Mouse (Mus musculus) forebrain, embryonic 14.5 days (tissue): ENCODE data around the gene Atg14. TPM values are rescaled to one million over a fixed set of nuclear protein-coding genes. Genes with fewer than 3 reads are reported as not detected.
A peak's percentile ranks its signal among the peaks of the same experiment; 100 is the strongest.
"Not testable (repeated sequence)": the region's sequence is repeated elsewhere in the genome, so short reads cannot be mapped to it uniquely, and the experiment has no call there.

ENCODE experiments used
- ATAC-seq: fragments of 200-750 bp; cut with Nextera tagmentation; 2 replicates; pipeline ENCODE4 v1.8.0; 2017; ENCODE audit warnings: mild to moderate bottlenecking, moderate library complexity
- DNase-seq: peaks from one replicate; pipeline ENCODE4 v3.0.0-alpha.2; 2015; ENCODE audit warnings: low spot score
- H3K27ac ChIP-seq: fragments of 300-500 bp; sonication (generic); 2 replicates; pipeline ENCODE4 v1.5.1; 2014; ENCODE audit warnings: low read depth, mild to moderate bottlenecking, control low read depth, low read length, moderate library complexity
- H3K27me3 ChIP-seq: fragments of 300-500 bp; sonication (generic); replicated peaks from 2 replicates; pipeline ENCODE4 v1.6.1; 2014; ENCODE audit warnings: low read length, control low read depth, mixed read lengths; ENCODE audit not compliant: control insufficient read depth, insufficient read depth
- H3K36me3 ChIP-seq: fragments of 300-500 bp; sonication (generic); 2 replicates; pipeline ENCODE4 v1.6.1; 2014; ENCODE audit warnings: low read length, control low read depth; ENCODE audit not compliant: control insufficient read depth, insufficient read depth
- H3K4me1 ChIP-seq: fragments of 300-500 bp; sonication (generic); 2 replicates; pipeline ENCODE4 v1.6.1; 2014; ENCODE audit warnings: antibody characterized with exemption, low read length, control low read depth; ENCODE audit not compliant: control insufficient read depth, insufficient read depth
- H3K4me2 ChIP-seq: fragments of 300-500 bp; sonication (generic); 2 replicates; pipeline ENCODE4 v1.6.1; 2014; ENCODE audit warnings: mild to moderate bottlenecking, control low read depth, low read length
- H3K4me3 ChIP-seq: fragments of 300-500 bp; sonication (generic); 2 replicates; pipeline ENCODE4 v1.5.1; 2014; ENCODE audit warnings: low read depth, low read length, control low read depth
- H3K9ac ChIP-seq: fragments of 300-500 bp; sonication (generic); 2 replicates; pipeline ENCODE4 v1.6.1; 2014; ENCODE audit warnings: mild to moderate bottlenecking, low read length, control low read depth, moderate library complexity
- H3K9me3 ChIP-seq: fragments of 300-500 bp; sonication (generic); replicated peaks from 2 replicates; pipeline ENCODE4 v1.6.1; 2016; ENCODE audit warnings: low read length, control low read depth, mixed read lengths; ENCODE audit not compliant: control insufficient read depth
- WGBS: fragments of 180-500 bp; shearing (Covaris S2); extraction: QIAGEN DNeasy Blood & Tissue Kit; methylation state at CpG from one replicate; pipeline ENCODE4 v1.1.7; 2014; 5-methylcytosine and 5-hydroxymethylcytosine counted together
- polyA plus RNA-seq: library from polyadenylated mRNA; unstranded; fragments of >200 nt; fragmentation: Nextera tagmentation; extraction: Ambion mirVana; gene quantifications from 2 replicates; pipeline ENCODE4 v1.2.1, GENCODE M21; 2014

Atg14 gene
- 17.7 and 22.6 TPM in 2 replicates for polyA plus RNA-seq

DNA sequence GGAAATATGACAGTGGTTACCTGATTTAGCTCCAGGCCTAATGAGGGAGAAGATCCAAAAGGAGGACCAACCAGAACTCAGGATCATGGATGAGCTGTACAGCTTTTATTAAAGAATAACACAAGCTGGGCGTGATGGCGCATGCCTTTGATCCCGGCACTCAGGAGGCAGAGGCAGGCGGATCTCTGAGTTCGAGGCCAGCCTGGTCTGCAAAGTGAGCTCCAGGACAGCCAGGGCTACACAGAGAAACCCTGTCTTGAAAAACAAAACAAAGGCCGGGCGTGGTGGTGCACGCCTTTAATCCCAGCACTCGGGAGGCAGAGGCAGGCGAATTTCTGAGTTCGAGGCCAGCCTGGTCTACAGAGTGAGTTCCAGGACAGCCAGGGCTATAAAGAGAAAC, at the start of gene Atg14:
Atg14 (minus strand) TSS at position 101 of the 400 bp plus-strand sequence.
- not testable (repeated sequence) for H3K27ac ChIP-seq, DNase-seq, ATAC-seq, H3K36me3 ChIP-seq, H3K4me1 ChIP-seq, H3K4me3 ChIP-seq, H3K4me2 ChIP-seq, H3K9ac ChIP-seq, H3K9me3 ChIP-seq, H3K27me3 ChIP-seq
- WGBS, result 96% methylated on average over 11 of the region's 11 CpGs

DNA sequence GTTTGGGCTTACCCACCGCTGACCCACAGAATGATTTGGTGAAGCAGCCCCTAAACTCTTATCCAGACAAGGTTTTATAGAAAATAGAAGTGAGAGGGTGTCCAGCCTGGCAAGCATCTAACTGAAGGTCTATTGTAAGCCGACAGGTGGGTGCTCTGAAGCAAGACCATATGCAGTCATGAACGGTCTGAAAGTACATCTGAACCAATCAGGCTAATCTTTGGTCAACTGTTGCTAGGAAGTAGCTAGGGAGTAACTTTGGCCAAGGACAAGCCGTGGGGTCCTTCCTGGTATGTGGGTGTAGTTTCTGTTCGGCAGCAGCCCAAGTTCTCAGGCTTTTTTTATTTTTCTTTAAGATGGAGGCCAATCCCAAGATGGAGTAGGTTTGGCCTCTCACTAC, 48.4 kb upstream of the Atg14 start:
- Histone ChIP-seq H3K4me3 (no peak overlapping the region), H3K36me3 (no peaks in the 10 kb centered on the region), H3K4me1 (no peaks in the 10 kb centered on the region), H3K27me3 (no peaks in the 10 kb centered on the region), H3K27ac (no peak overlapping the region), H3K4me2 (no peak overlapping the region), H3K9me3 (no peaks in the 10 kb centered on the region), H3K9ac (no peak overlapping the region)
- ATAC-seq (no peak), DNase-seq (no peak)
- WGBS, result 85% methylated on average over 5 of the region's 5 CpGs

DNA sequence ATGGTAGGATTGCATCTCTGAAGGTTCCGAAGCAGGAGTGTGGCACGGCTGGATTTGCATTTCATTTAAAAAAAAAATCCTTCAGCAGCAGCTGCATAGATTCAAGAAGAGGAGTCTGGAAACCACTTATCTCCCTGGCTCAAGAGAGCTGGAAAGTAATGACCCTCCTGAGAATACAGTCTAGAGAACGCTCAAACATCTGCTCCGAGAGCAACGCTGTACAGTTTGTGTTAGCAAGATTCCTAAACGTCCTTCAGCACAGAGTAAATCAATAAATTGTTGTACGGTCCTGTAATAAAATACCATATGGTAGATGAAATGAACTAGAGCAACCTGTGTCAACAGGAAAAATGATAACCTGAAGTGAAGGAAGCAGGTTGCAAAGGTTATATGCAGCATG, 42.8 kb upstream of the Atg14 start:
- 84% methylated on average over 7 of the region's 7 CpGs for WGBS
- DNase-seq, result no peak

GRCm38 (mm10) chr14:47597942-47598388, 27.5 kb upstream of the Atg14 start:
- H3K27ac ChIP-seq, result no peak overlapping the region
- no peaks in the 10 kb centered on the region for H3K9me3 ChIP-seq
- 22% methylated on average over 11 of the region's 11 CpGs for WGBS
- peak overlapping the region; percentile 21 for H3K4me2 ChIP-seq
- DNase-seq (peak; percentile 87), ATAC-seq (peak; percentile 60)
- no peaks in the 10 kb centered on the region for H3K36me3 ChIP-seq
- no peak overlapping the region for H3K4me3 ChIP-seq
- no peak overlapping the region for H3K9ac ChIP-seq
- H3K27me3 ChIP-seq, result no peaks in the 10 kb centered on the region
- no peaks in the 10 kb centered on the region for H3K4me1 ChIP-seq

More for the DNA sequence above, 42.8 kb upstream of the Atg14 start:
- H3K27me3 ChIP-seq, result no peaks in the 10 kb centered on the region
- no peak overlapping the region for H3K27ac ChIP-seq
- no peak overlapping the region for H3K4me2 ChIP-seq
- no peaks in the 10 kb centered on the region for H3K9me3 ChIP-seq
- no peak overlapping the region for H3K9ac ChIP-seq
- no peak for ATAC-seq
- no peaks in the 10 kb centered on the region for H3K36me3 ChIP-seq
- no peaks in the 10 kb centered on the region for H3K4me1 ChIP-seq
- no peak overlapping the region for H3K4me3 ChIP-seq

- Histone ChIP-seq H3K9me3 (no peaks in the 10 kb centered on the region), H3K27me3 (no peaks in the 10 kb centered on the region), H3K27ac (no peak overlapping the region), H3K4me1 (no peaks in the 10 kb centered on the region), H3K36me3 (no peaks in the 10 kb centered on the region), H3K4me3 (no peak overlapping the region), H3K9ac (no peak overlapping the region), H3K4me2 (no peak overlapping the region)
- no peak for ATAC-seq
- WGBS, result 54% methylated on average over 7 of the region's 7 CpGs
- DNase-seq, result no peak
Observed at GRCm38 (mm10) chr14:47594426-47595103, 24.1 kb upstream of the Atg14 start.

DNA sequence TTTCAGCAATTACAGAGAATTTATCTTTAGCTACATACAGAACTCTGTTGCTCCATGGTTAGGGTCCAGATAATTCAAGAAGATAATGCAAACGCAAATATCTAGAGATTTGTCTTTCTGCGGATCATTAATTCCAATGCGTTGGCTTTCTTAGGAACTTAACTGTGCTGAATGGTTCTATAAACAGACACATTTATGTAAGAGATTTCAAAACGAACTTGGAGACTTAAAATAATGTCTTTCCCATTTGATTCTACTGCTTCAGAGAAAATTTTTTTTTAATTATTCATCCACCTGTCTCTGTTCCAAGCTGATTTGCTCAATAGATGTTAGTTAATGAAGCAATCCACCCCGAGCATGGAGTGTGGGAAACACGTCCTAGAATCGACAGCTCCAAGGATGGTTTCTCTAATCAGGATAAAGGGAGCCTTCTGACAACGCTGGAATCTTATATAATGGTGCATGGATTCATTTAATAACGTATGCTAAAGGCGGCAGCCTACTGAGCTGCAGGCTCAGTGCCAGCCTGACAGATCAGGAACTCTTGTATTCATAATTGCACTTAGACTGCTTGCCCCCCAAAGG, 20.0 kb upstream of the Atg14 start:
- Histone ChIP-seq H3K36me3 (no peaks in the 10 kb centered on the region), H3K4me3 (no peak overlapping the region), H3K4me2 (no peak overlapping the region), H3K9me3 (no peaks in the 10 kb centered on the region), H3K27ac (no peak overlapping the region), H3K27me3 (no peaks in the 10 kb centered on the region), H3K4me1 (no peaks in the 10 kb centered on the region), H3K9ac (no peak overlapping the region)
- 52% methylated on average over 10 of the region's 10 CpGs for WGBS
- ATAC-seq (no peak), DNase-seq (no peak)

DNA sequence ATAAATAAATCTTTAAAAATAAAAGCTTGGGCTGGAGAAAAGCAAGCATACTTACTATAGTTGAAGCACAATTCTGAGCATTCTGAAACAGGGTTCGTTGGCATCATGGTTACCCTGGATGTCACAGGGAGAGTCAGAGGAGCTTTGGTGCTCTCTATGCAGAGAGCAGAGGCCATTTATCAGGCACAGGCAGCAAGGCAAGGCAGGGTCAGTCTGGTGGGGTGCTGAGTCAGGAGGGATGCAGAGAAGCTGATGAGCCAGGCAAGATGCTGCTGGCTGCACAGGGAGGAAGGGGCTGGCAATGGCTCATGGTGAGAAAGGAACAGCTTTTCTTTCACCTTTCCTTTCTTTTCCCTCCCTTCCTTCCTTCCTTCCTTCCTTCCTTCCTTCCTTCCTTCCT, 19.0 kb upstream of the Atg14 start:
- no peak for DNase-seq
- Histone ChIP-seq H3K4me1 (no peaks in the 10 kb centered on the region), H3K9ac (no peak overlapping the region), H3K27ac (no peak overlapping the region), H3K9me3 (no peaks in the 10 kb centered on the region), H3K36me3 (no peaks in the 10 kb centered on the region), H3K4me3 (no peak overlapping the region), H3K27me3 (no peaks in the 10 kb centered on the region), H3K4me2 (no peak overlapping the region)
- 82% methylated on average over 1 of the region's 1 CpGs for WGBS
- ATAC-seq, result no peak

- H3K9ac ChIP-seq, result no peak overlapping the region
- no peak for DNase-seq
- no peak overlapping the region for H3K4me2 ChIP-seq
- H3K27ac ChIP-seq, result no peak overlapping the region
- H3K36me3 ChIP-seq, result no peaks in the 10 kb centered on the region
- H3K9me3 ChIP-seq, result no peaks in the 10 kb centered on the region
- no peak overlapping the region for H3K4me3 ChIP-seq
- H3K27me3 ChIP-seq, result no peaks in the 10 kb centered on the region
- ATAC-seq, result no peak
- no peaks in the 10 kb centered on the region for H3K4me1 ChIP-seq
Observed at GRCm38 (mm10) chr14:47584346-47584745, 13.9 kb upstream of the Atg14 start.

DNA sequence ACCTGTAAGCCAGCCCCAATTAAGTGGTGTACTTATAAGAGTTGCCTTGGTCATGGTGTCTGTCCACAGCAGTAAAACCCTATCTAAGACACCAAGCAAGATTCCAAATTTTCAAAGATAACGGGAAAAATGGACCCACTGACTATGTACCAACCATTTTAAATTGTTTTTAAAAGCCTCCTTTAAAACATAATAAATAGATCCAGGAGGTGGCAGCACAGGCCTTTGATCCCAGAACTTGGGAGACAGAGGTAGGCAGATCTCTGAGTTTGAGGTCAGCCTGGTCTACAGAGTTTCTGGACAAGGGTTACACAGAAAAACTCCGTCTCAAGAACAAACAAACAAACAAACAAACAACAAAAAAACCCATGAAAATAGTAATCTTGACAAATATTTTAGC, 11.2 kb upstream of the Atg14 start:
- whole genome bisulfite sequencing, result 69% methylated on average over 2 of the region's 2 CpGs
- Histone ChIP-seq H3K27me3 (no peaks in the 10 kb centered on the region), H3K4me2 (no peak overlapping the region), H3K36me3 (no peaks in the 10 kb centered on the region), H3K4me3 (no peak overlapping the region), H3K27ac (no peak overlapping the region), H3K9me3 (no peaks in the 10 kb centered on the region), H3K4me1 (no peaks in the 10 kb centered on the region), H3K9ac (no peak overlapping the region)
- no peak for ATAC-seq
- DNase-seq, result no peak
